Comparison of ENCODE assay signal across 16 mouse cellular contexts in genomic region chr1:80504757-80505156, GRCm38 (mm10). TPM values are rescaled to one million over a fixed set of nuclear protein-coding genes. Genes with fewer than 3 reads are reported as not detected.
DNase-seq lines count a peak whose midpoint lies in the region; ATAC-seq and TF ChIP-seq lines count a peak whose summit lies in the region.
"Had no signal": no experiment of that assay in that cellular context is flagged by ENCODE, and none has a peak within 500 bp of the region (broad histone marks: within the 10 kb centered on the region; RNA-seq: fewer than 3 reads in every experiment).

No protein-coding gene starts in this region.

- no peaks in the 10 kb centered on the region for H3K4me1 ChIP-seq in liver, adult 2 months (ENCODE audit: control insufficient read depth, insufficient read depth, low read length)
- H3K4me1 ChIP-seq in MEL (ENCODE audit: control insufficient read depth in 1 of 2, insufficient read depth in 2 of 2, low read length in 2 of 2) = no peaks in the 10 kb centered on the region
- H3K4me1 ChIP-seq: megakaryocyte, embryonic 14.5 days had no signal

- 81% methylated on average over 2 of the region's 2 CpGs for WGBS in liver, adult 2 months

- no peak overlapping the region for H3K9ac ChIP-seq in liver, adult 2 months (ENCODE audit: low read depth, low read length)
- no peak overlapping the region for H3K9ac ChIP-seq in MEL (ENCODE audit: control insufficient read depth, low read depth, low read length, poor library complexity, severe bottlenecking)

- no peak for TF ChIP-seq CTCF in liver, adult 2 months (IDR thresholded peaks at IDR 0.05; ENCODE audit: low read depth, low read length)
- TF ChIP-seq CTCF in MEL (IDR thresholded peaks at IDR 0.05 in 2 of 3, conservative IDR thresholded peaks at IDR 0.05 in 1 of 3; ENCODE audit: control insufficient read depth in 1 of 3, insufficient read depth in 1 of 3, low read depth in 2 of 3, low read length in 3 of 3, poor library complexity in 1 of 3, severe bottlenecking in 1 of 3) = peak in 2 of 3 experiments; percentile 45 to 49; a peak in 4 of 6 replicates

- TF ChIP-seq RAD21 in MEL (IDR thresholded peaks at IDR 0.05; ENCODE audit: low read depth, low read length) = peak; percentile 15

- H3K79me2 ChIP-seq in liver, adult 2 months (ENCODE audit: control insufficient read depth, insufficient read depth, low read length) = no peaks in the 10 kb centered on the region
- no peaks in the 10 kb centered on the region for H3K79me2 ChIP-seq in MEL (ENCODE audit: control insufficient read depth, insufficient read depth, low read length, poor library complexity)

- no peak overlapping the region for H3K27ac ChIP-seq in liver, adult 2 months (replicated peaks; ENCODE audit: insufficient read depth, low read depth, low read length)
- H3K27ac ChIP-seq in MEL (ENCODE audit: control insufficient read depth, low read depth, low read length) = no peak overlapping the region

- DNase-seq in embryo, embryonic 11 days = peak; percentile 11
- DNase-seq in embryo, embryonic 9.5 days (ENCODE audit: extremely low spot score) = no peak
- DNase-seq in liver, adult 2 months (ENCODE audit: extremely low read depth, low read depth, low spot score) = peak; percentile 5
- DNase-seq in liver (no peak), MEL (ENCODE audit: low read depth, low spot score) (peak; percentile 54)
- no peak for DNase-seq in urinary bladder, postnatal 25 days (ENCODE audit: low spot score)
- DNase-seq in layer of hippocampus, postnatal 25 days (ENCODE audit: extremely low spot score in 1 of 2, low spot score in 1 of 2) = no peak
- DNase-seq: cerebellum, adult 11 months had no signal

- no peak for TF ChIP-seq POLR2A in liver, adult 2 months (IDR thresholded peaks at IDR 0.05; ENCODE audit: extremely low read depth, insufficient read depth, low read length)
- no peak for TF ChIP-seq POLR2A in MEL (IDR thresholded peaks at IDR 0.05; ENCODE audit: control insufficient read depth in 1 of 2, insufficient read depth in 1 of 2, low read depth in 1 of 2, low read length in 2 of 2, poor library complexity in 1 of 2)

- H3K4me3 ChIP-seq in liver, adult 2 months (ENCODE audit: insufficient read depth, low read depth, low read length) = no peak overlapping the region
- H3K4me3 ChIP-seq in MEL (ENCODE audit: control insufficient read depth in 1 of 2, insufficient read depth in 1 of 2, low read depth in 2 of 2, low read length in 2 of 2) = no peak overlapping the region
- H3K4me3 ChIP-seq: megakaryocyte, embryonic 14.5 days had no signal

- no peaks in the 10 kb centered on the region for H3K27me3 ChIP-seq in liver, adult 2 months (ENCODE audit: control insufficient read depth, insufficient read depth, low read length)
- H3K27me3 ChIP-seq in MEL (ENCODE audit: control insufficient read depth in 1 of 2, insufficient read depth in 2 of 2, low read length in 2 of 2) = no peaks in the 10 kb centered on the region
- H3K27me3 ChIP-seq: megakaryocyte, embryonic 14.5 days had no signal

- H3K9me3 ChIP-seq in MEL (replicated peaks; ENCODE audit: insufficient read depth, low read length) = no peaks in the 10 kb centered on the region

- no peak for TF ChIP-seq EP300 in MEL (IDR thresholded peaks at IDR 0.05; ENCODE audit: low read depth in 1 of 2, low read length in 2 of 2)

- H3K36me3 ChIP-seq in liver, adult 2 months (ENCODE audit: control insufficient read depth, insufficient read depth, low read length) = no peaks in the 10 kb centered on the region
- no peaks in the 10 kb centered on the region for H3K36me3 ChIP-seq in MEL (ENCODE audit: control insufficient read depth in 1 of 2, insufficient read depth in 2 of 2, low read length in 2 of 2)

- ATAC-seq in megakaryocyte-erythroid progenitor cell, adult 5-6 weeks (replicated peaks; ENCODE audit: low FRiP score, low TSS enrichment, poor library complexity, severe bottlenecking) = peak; percentile 83
- ATAC-seq: intestine, embryonic 16.5 days had no signal

TF ChIP-seq in MEL, 35 proteins besides CTCF, POLR2A, EP300 and RAD21:
- TF ChIP-seq TCF12 (IDR thresholded peaks at IDR 0.05; ENCODE audit: low read depth, low read length) = no peak
- no peak for TF ChIP-seq USF2 (IDR thresholded peaks at IDR 0.05; ENCODE audit: borderline replicate concordance in 1 of 2, insufficient read depth in 1 of 2, low read depth in 1 of 2, low read length in 2 of 2)
- peak; percentile 27; the same call in 1 of the 2 replicates for TF ChIP-seq SMC3 (IDR thresholded peaks at IDR 0.05; ENCODE audit: low read depth, low read length)

RNA-seq across cellular contexts. Expression of gene Gm45261, which starts 43.5 kb away (rescaled TPM):
- total RNA-seq in liver, adult 2 months (2014; rRNA removed) = not detected in 2 replicates
- not detected in 2 replicates for polyA plus RNA-seq in liver, adult 2 months (2012; rRNA removed)
- not detected in 2 replicates for total RNA-seq in MEL (2012; rRNA removed)
- polyA plus RNA-seq in MEL (2012; ENCODE audit: insufficient read depth in 1 of 2, insufficient read length in 2 of 2, low read depth in 1 of 2, low replicate concordance in 2 of 2, missing spikeins in 1 of 2) = not detected
- total RNA-seq in megakaryocyte-erythroid progenitor cell, adult 5-6 weeks (2014; fragmentation: Nextera tagmentation) = not detected in 2 replicates
- not detected in 2 replicates for total RNA-seq in megakaryocyte-erythroid progenitor cell, adult 5-6 weeks (2017)
- not detected for total RNA-seq in layer of hippocampus, postnatal 25 days (2021)
- total RNA-seq: gastrocnemius, adult 18-20 months; left cerebral cortex, postnatal 36 days had no signal
- polyA plus RNA-seq: heart, embryonic 16.5 days; intestine, embryonic 16.5 days; neural tube, embryonic 14.5 days; small intestine, adult 2 months had no signal

Comparison
In these comparisons a context has a peak if more than half of its experiments do, and no peak if none do; other contexts are left out.
1. DNase-seq: peak in embryo, embryonic 11 days (single experiment), liver, adult 2 months (single experiment) and MEL (single experiment); none in embryo, embryonic 9.5 days (single experiment), liver (single experiment), urinary bladder, postnatal 25 days (single experiment) and layer of hippocampus, postnatal 25 days (0 of 2).